Mouse (Mus musculus) neutrophil, adult 65 days (primary cell): ENCODE data around the gene Grm2. TPM values are rescaled to one million over a fixed set of nuclear protein-coding genes. Genes with fewer than 3 reads are reported as not detected.

Experiments
- total RNA-seq: library from RNA; stranded (reverse); gene quantifications from 2 replicates; pipeline ENCODE4 v1.2.4, GENCODE M21; 2023

The Grm2 gene
- not detected in 2 replicates for total RNA-seq

DNA sequence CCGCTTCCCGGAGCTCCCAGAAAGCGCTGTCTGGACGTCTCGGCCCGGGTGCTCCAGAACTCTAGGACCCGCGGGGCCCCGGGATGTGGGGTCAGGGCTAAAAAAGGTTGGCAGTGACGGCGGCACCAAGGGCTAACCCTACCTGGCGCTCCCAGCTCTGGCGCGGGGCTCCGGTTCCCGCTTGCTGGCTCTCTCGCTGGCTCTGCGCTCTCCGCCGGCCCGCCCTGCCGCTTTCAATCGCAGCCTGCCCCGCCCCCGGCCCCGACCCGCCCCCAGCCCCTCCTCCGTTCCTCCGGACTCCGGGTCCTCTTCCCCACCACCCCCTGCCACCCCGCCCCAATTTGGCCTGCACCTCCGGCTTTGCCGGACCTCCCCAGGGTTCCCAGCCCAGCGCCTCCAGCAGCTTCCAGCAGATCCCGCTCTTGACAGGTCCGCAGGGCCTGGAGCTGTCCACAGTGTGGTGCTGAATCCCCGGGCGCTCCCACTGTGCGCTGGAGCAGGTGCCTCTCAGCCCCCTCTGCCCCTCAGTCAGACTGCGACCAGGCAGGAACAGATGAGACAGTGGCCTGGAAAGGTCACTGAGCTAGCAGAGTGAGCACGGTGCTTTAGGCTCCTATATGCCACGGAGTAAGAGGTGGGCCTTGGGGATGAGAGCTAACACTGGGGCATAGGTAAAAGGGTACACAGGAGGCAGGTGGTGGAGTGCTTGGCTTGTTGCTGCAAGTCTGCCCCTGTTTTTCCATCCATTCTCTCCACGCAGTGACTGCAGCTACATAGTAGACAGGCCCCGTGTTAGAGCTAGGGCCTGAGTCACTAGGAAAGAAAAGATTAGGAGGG is at the start of gene Grm2:
Gene Grm2, minus strand, starts transcription at position 199 of the 837 bp plus-strand sequence.

DNA sequence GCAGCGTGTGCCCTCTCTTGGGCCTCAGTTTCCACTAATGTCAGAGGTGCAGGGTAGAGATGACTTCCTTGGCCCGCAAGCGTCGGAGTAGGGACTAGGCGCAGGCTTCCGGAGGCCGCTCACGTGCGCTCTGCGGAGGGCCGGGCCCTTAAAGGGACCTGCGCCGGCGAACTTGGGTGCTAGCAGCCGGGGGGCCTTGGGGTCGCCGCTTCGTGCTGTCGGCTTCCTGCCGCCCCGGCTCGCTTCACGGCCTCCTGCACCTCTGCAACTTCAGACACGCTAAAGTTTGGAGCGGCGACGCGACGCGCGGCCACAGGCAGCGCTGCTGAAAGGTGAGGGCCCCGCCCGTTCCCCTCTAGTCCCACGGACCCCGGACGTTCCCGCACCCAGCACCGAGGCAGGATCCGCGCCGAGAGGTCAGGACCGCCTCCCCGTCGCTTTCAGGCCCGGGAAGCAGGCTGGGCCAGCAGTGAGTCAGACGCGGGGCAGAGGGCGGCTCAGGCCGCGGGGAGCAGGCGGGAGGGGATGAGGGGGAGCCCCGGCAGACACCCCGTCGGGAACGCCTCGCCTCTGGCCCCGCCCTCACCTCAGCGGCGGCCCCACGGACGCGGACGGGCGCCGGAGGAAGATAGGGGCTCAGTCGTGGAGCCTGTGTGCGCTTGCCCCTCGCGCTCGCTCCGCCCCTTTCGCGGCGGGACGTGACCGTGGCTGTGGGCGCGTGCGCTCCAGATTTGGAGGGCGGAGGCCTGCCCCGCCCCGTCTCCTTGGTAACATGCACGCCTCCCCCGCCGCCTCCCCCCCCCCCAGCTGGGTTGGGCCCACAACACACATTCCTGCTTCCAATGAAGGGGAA is 29.6 kb upstream of the Grm2 start, which contains the start of gene Tex264:
Gene Tex264, minus strand, starts transcription at position 679 of the 853 bp plus-strand sequence.

DNA sequence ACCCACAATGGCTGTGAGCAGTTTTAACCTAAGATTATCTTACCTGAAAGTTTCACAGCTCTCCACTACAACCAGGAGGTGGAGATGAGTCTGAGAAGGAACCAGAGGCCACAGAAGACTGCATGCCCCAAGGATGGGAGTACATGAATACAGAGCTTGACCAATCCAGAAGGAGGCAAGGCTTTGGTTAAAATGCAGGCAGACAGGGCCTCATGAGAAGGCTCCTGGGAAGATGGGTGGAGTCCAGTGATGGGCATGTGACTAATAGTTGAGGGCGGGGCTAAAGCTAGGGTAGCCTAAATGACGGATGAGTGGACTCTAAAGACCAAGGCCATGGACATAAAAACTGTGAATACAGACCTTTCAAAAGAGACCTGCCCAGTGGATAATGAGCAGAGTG is 29.6 kb downstream of the Grm2 start, which contains the start of gene Iqcf6:
Gene Iqcf6, plus strand, starts transcription at position 301 of the 400 bp plus-strand sequence.

Other genes with a start within 250 kb of the Grm2 start
- gene Rpl29, start 226.6 kb downstream of the Grm2 start, total RNA-seq: 169 and 281 TPM in 2 replicates
- gene Acy1, start 217.8 kb downstream of the Grm2 start, total RNA-seq: 3.3 and 4.2 TPM in 2 replicates
- 0.64 and 1.4 TPM in 2 replicates for gene Abhd14b, start 208.6 kb downstream of the Grm2 start, total RNA-seq
- gene Abhd14a, start 208.4 kb downstream of the Grm2 start, total RNA-seq: 0.44 and 2.3 TPM in 2 replicates
- 1.1 and 3.5 TPM in 2 replicates for gene Pcbp4, start 202.8 kb downstream of the Grm2 start, total RNA-seq
- gene Gpr62, start 190.1 kb downstream of the Grm2 start, total RNA-seq: not detected in 2 replicates
- gene Rrp9, start 180.1 kb downstream of the Grm2 start, total RNA-seq: 8.6 and 15.7 TPM in 2 replicates
- gene Parp3, start 179.1 kb downstream of the Grm2 start, total RNA-seq: 15.4 and 16.6 TPM in 2 replicates
- not detected in 2 replicates for gene Iqcf1, start 156.1 kb downstream of the Grm2 start, total RNA-seq
- not detected in 2 replicates for gene Iqcf5, start 141.5 kb downstream of the Grm2 start, total RNA-seq
- not detected in 2 replicates for gene Iqcf3, start 94.5 kb downstream of the Grm2 start, total RNA-seq
- gene Iqcf4, start 85.1 kb downstream of the Grm2 start, total RNA-seq: not detected in 2 replicates
- not detected in 2 replicates for gene Iqcf6, start 29.5 kb downstream of the Grm2 start, total RNA-seq
- 8.1 and 9.6 TPM in 2 replicates for gene Tex264, start 29.8 kb upstream of the Grm2 start, total RNA-seq
- gene Rad54l2, start 133.1 kb upstream of the Grm2 start, total RNA-seq: 12.5 and 16.2 TPM in 2 replicates
- gene Dcaf1, start 165.8 kb upstream of the Grm2 start, total RNA-seq: 9.2 TPM in 2 replicates
- gene Rbm15b, start 231.3 kb upstream of the Grm2 start, total RNA-seq: 15.4 and 24.8 TPM in 2 replicates
- gene Manf, start 235.9 kb upstream of the Grm2 start, total RNA-seq: 82.5 and 89.9 TPM in 2 replicates